Mouse (Mus musculus) spleen, postnatal 4 days (tissue): ENCODE data around the gene G6pdx.

Experiments used
- DNase-seq, 2 experiments: peaks; one replicate each; pipeline ENCODE4 v3.0.0; 2022; ENCODE audit warnings: low spot score in 2 of 2

Gene G6pdx

GRCm38 (mm10) chrX:74428826-74429276 lies at the start of gene G6pdx:
Gene G6pdx (minus strand): TSS chrX:74429194.
- peak; percentile 90 to 95 for DNase-seq

GRCm38 (mm10) chrX:74452773-74453172 lies 23.8 kb upstream of the G6pdx start:
- DNase-seq, result no peak

GRCm38 (mm10) chrX:74451157-74451912 lies 22.3 kb upstream of the G6pdx start:
- DNase-seq, result no peak

GRCm38 (mm10) chrX:74429290-74429821 lies 362 bp upstream of the G6pdx start:
- DNase-seq, result peak; percentile 61 to 77

- peak in 1 of 2 experiments; percentile 13 for DNase-seq
Measured at GRCm38 (mm10) chrX:74428146-74428825, 708 bp downstream of the G6pdx start.

GRCm38 (mm10) chrX:74427116-74427515 lies 1.9 kb downstream of the G6pdx start:
- DNase-seq, result no peak

- no peak for DNase-seq
Measured at GRCm38 (mm10) chrX:74426256-74426655, 2.7 kb downstream of the G6pdx start.

GRCm38 (mm10) chrX:74425195-74425594 lies 3.8 kb downstream of the G6pdx start:
- DNase-seq, result peak; percentile 77 to 80

- no peak for DNase-seq
Measured at GRCm38 (mm10) chrX:74424443-74424842, 4.6 kb downstream of the G6pdx start.

- peak; percentile 63 to 78 for DNase-seq
Measured at GRCm38 (mm10) chrX:74413377-74413776, 15.6 kb downstream of the G6pdx start.

GRCm38 (mm10) chrX:74408340-74408739 lies 20.7 kb downstream of the G6pdx start:
- no peak for DNase-seq

- no peak for DNase-seq
Measured at GRCm38 (mm10) chrX:74400136-74400535, 28.9 kb downstream of the G6pdx start.

GRCm38 (mm10) chrX:74392535-74393443 lies 36.2 kb downstream of the G6pdx start, which contains the start of the genes Fam3a and Ikbkg:
Gene Fam3a (minus strand): TSS chrX:74393272.
Gene Ikbkg (plus strand): TSS chrX:74393290.
- DNase-seq, result peak; percentile 85 to 86

GRCm38 (mm10) chrX:74388153-74388552 lies 40.8 kb downstream of the G6pdx start:
- DNase-seq, result no peak

GRCm38 (mm10) chrX:74384451-74384850 lies 44.5 kb downstream of the G6pdx start:
- DNase-seq, result no peak

GRCm38 (mm10) chrX:74372888-74373549 lies 56.0 kb downstream of the G6pdx start, which contains the start of the genes Ubl4a and Slc10a3:
Gene Ubl4a (minus strand): TSS chrX:74373218.
Gene Slc10a3 (minus strand): TSS chrX:74373349.
- peak; percentile 86 to 89 for DNase-seq

GRCm38 (mm10) chrX:74368209-74368909 lies 60.6 kb downstream of the G6pdx start:
- peak; percentile 69 to 87 for DNase-seq

GRCm38 (mm10) chrX:74367512-74367911 lies 61.5 kb downstream of the G6pdx start:
- no peak for DNase-seq
